In genomic region chr2:25422587-25423410, GRCm38 (mm10) we compare ENCODE assay signal across 9 mouse cellular contexts. TPM values are rescaled to one million over a fixed set of nuclear protein-coding genes. Genes with fewer than 3 reads are reported as not detected.
A peak's percentile ranks its signal among the peaks of the same experiment; 100 is the strongest.
DNase-seq lines count a peak whose midpoint lies in the region; ATAC-seq and TF ChIP-seq lines count a peak whose summit lies in the region.
"Had no signal": no experiment of that assay in that cellular context is flagged by ENCODE, and none has a peak within 500 bp of the region (broad histone marks: within the 10 kb centered on the region; RNA-seq: fewer than 3 reads in every experiment).

TSS of gene Fut7 (plus strand) at chr2:25423267.

- H3K27ac ChIP-seq in hindbrain, embryonic 12.5 days: no peak within 1 kb of the TSS
- no peak within 1 kb of the TSS for H3K27ac ChIP-seq in hindbrain, embryonic 11.5 days (ENCODE audit: low read depth, low read length)
- no peak within 1 kb of the TSS for H3K27ac ChIP-seq in CH12.LX (ENCODE audit: insufficient read depth, low read depth)
- H3K27ac ChIP-seq: hindbrain, embryonic 15.5 days had no signal

- no peak within 1 kb of the TSS for H3K4me2 ChIP-seq in hindbrain, embryonic 12.5 days (replicated peaks)
- no peak within 1 kb of the TSS for H3K4me2 ChIP-seq in hindbrain, embryonic 11.5 days (replicated peaks; ENCODE audit: low read depth, low read length)
- H3K4me2 ChIP-seq in CH12.LX (ENCODE audit: insufficient read depth, low read depth, poor library complexity, severe bottlenecking): peak within 1 kb of the TSS; percentile 30; the same call in 1 of the 2 replicates
- H3K4me2 ChIP-seq: hindbrain, embryonic 15.5 days had no signal

- no peak within 1 kb of the TSS for H3K4me3 ChIP-seq in hindbrain, embryonic 12.5 days
- H3K4me3 ChIP-seq in hindbrain, embryonic 11.5 days (ENCODE audit: low read depth, low read length): no peak within 1 kb of the TSS
- no peak within 1 kb of the TSS for H3K4me3 ChIP-seq in CH12.LX (replicated peaks in 1 of 3; ENCODE audit: low read depth in 2 of 3, low read length in 2 of 3, poor library complexity in 1 of 3)
- H3K4me3 ChIP-seq: hindbrain, embryonic 15.5 days had no signal

- no peaks in the 10 kb centered on the region for H3K79me2 ChIP-seq in CH12.LX (replicated peaks; ENCODE audit: control insufficient read depth, extremely low read depth, insufficient read depth, poor library complexity, severe bottlenecking)

- TF ChIP-seq POLR2A in CH12.LX (IDR thresholded peaks at IDR 0.05; ENCODE audit: low read depth, low read length): no peak

- 0 out of 2 replicates have a peak within 1 kb of the TSS, but pooled peaks have one; percentile 23 for H3K9ac ChIP-seq in hindbrain, embryonic 12.5 days
- H3K9ac ChIP-seq in hindbrain, embryonic 11.5 days (ENCODE audit: low read depth, low read length): no peak within 1 kb of the TSS
- no peak within 1 kb of the TSS for H3K9ac ChIP-seq in CH12.LX (ENCODE audit: insufficient read depth, low read depth)
- H3K9ac ChIP-seq: hindbrain, embryonic 15.5 days had no signal

- H3K4me1 ChIP-seq in hindbrain, embryonic 12.5 days: no peaks in the 10 kb centered on the region
- H3K4me1 ChIP-seq in hindbrain, embryonic 11.5 days (replicated peaks; ENCODE audit: control insufficient read depth, insufficient read depth, low read length): no peaks in the 10 kb centered on the region
- H3K4me1 ChIP-seq in CH12.LX (ENCODE audit: control insufficient read depth in 1 of 2, insufficient read depth in 2 of 2): peaks cover 24 to 63% of the 10 kb centered on the region in 2 experiments
- H3K4me1 ChIP-seq: hindbrain, embryonic 15.5 days had no signal

- TF ChIP-seq RAD21 in CH12.LX (IDR thresholded peaks at IDR 0.05; ENCODE audit: low read depth, low read length): no peak

- no peaks in the 10 kb centered on the region for H3K36me3 ChIP-seq in hindbrain, embryonic 12.5 days
- no peaks in the 10 kb centered on the region for H3K36me3 ChIP-seq in hindbrain, embryonic 11.5 days (ENCODE audit: control insufficient read depth, insufficient read depth, low read length)
- H3K36me3 ChIP-seq in CH12.LX (replicated peaks in 1 of 2; ENCODE audit: control insufficient read depth in 1 of 2, insufficient read depth in 1 of 2, low read length in 1 of 2): no peaks in the 10 kb centered on the region
- H3K36me3 ChIP-seq: hindbrain, embryonic 15.5 days had no signal

- ATAC-seq in hindbrain, embryonic 12.5 days (ENCODE audit: low FRiP score): no peak
- no peak for ATAC-seq in hindbrain, embryonic 11.5 days (ENCODE audit: low FRiP score)
- ATAC-seq in hematopoietic stem cell, adult 5-6 weeks (replicated peaks in 1 of 2; ENCODE audit: insufficient read depth in 1 of 2, low FRiP score in 2 of 2, low TSS enrichment in 1 of 2, low read depth in 1 of 2, poor library complexity in 2 of 2, severe bottlenecking in 2 of 2): peak; percentile 73 to 74

- no peak for DNase-seq in hindbrain, embryonic 11.5 days (ENCODE audit: low spot score)
- DNase-seq in CH12.LX (ENCODE audit: extremely low read depth): no peak
- DNase-seq in natural killer cell, adult 2 months (ENCODE audit: low spot score in 2 of 2): peak; percentile 50 to 57
- DNase-seq in embryo, embryonic 9.5 days (ENCODE audit: extremely low spot score): no peak
- DNase-seq in MN1 (ENCODE audit: low spot score): no peak

- TF ChIP-seq CTCF in CH12.LX (conservative IDR thresholded peaks at IDR 0.05 in 1 of 2, IDR thresholded peaks at IDR 0.05 in 1 of 2; ENCODE audit: low read depth in 2 of 2, low read length in 2 of 2): no peak

- no peaks in the 10 kb centered on the region for H3K9me3 ChIP-seq in hindbrain, embryonic 12.5 days (replicated peaks)
- H3K9me3 ChIP-seq in hindbrain, embryonic 11.5 days (ENCODE audit: control insufficient read depth, low read length): no peaks in the 10 kb centered on the region
- peaks cover 3% of the 10 kb centered on the region for H3K9me3 ChIP-seq in CH12.LX (replicated peaks; ENCODE audit: low read length)
- H3K9me3 ChIP-seq: hindbrain, embryonic 15.5 days had no signal

- in situ Hi-C loops in CH12.LX (cut with MboI; ENCODE audit: low pct_ligation_motif_present, low pct_unique_long_range_greater_than_20kb, low sequenced_read_pairs): loop anchor here (10.0 kb wide), 1 partner anchor 132 kb away; the partner anchor contains the start of gene Edf1

- dilution Hi-C loops in CH12.LX (cut with MboI; ENCODE audit: extremely low pct_ligation_motif_present, extremely low pct_unique_long_range_greater_than_20kb, low sequenced_read_pairs): no loop called here

- H3K27me3 ChIP-seq in hindbrain, embryonic 12.5 days: peaks cover 40% of the 10 kb centered on the region
- peaks cover 13% of the 10 kb centered on the region for H3K27me3 ChIP-seq in hindbrain, embryonic 11.5 days (ENCODE audit: control insufficient read depth, insufficient read depth, low read length)
- peaks cover 12% of the 10 kb centered on the region for H3K27me3 ChIP-seq in CH12.LX (replicated peaks)

- WGBS in hindbrain, embryonic 12.5 days: 72% methylated on average over 17 of the region's 17 CpGs
- WGBS in hindbrain, embryonic 11.5 days: 64% methylated on average over 17 of the region's 17 CpGs

- no peak for TF ChIP-seq EP300 in CH12.LX (IDR thresholded peaks at IDR 0.05; ENCODE audit: low read length)

TF ChIP-seq in CH12.LX, 34 proteins besides CTCF, POLR2A, EP300 and RAD21:
- TF ChIP-seq E2F4 (IDR thresholded peaks at IDR 0.05; ENCODE audit: insufficient replicate concordance, low read depth, low read length): no peak
- TF ChIP-seq RCOR1 (conservative IDR thresholded peaks at IDR 0.05; ENCODE audit: low read depth, low read length): no peak
- 0 out of 2 replicates have a peak, but pooled peaks have one; percentile 8 for TF ChIP-seq BHLHE40 (IDR thresholded peaks at IDR 0.05; ENCODE audit: low read depth, low read length)
- TF ChIP-seq USF1 (IDR thresholded peaks at IDR 0.05; ENCODE audit: low read depth, low read length): no peak

RNA-seq across cellular contexts. Expression of gene Fut7, which starts in this region (rescaled TPM):
- 0.53 TPM in 1 of 2 replicates, not detected in the other for polyA plus RNA-seq in hindbrain, embryonic 12.5 days (2016; fragmentation: Nextera tagmentation; extraction: Ambion mirVana)
- 0.11 TPM in 1 of 2 replicates, not detected in the other for polyA plus RNA-seq in hindbrain, embryonic 11.5 days (2014; fragmentation: Nextera tagmentation; extraction: Ambion mirVana)
- 0.17 and 0.25 TPM in 2 replicates for total RNA-seq in CH12.LX (2012; rRNA removed)
- total RNA-seq in CH12.LX (2014; rRNA removed): 0.17 and 0.51 TPM in 2 replicates
- polyA plus RNA-seq in CH12.LX (2012; ENCODE audit: insufficient read length, low read depth): 0.57 and 0.74 TPM in 2 replicates
- total RNA-seq in hematopoietic stem cell, adult 5-6 weeks (2017): 23.6 and 28.5 TPM in 2 replicates
- polyA plus RNA-seq: limb, embryonic 11.5 days had no signal

Comparison
In these comparisons a context has a peak if more than half of its experiments do, and no peak if none do; other contexts are left out.
1. RNA of gene Fut7 (total RNA-seq): 23.6 to 28.5 TPM in hematopoietic stem cell, adult 5-6 weeks; 0.17 to 0.51 TPM in CH12.LX; every median in the first group is over 10 times any median in the second.
2. ATAC-seq: peak in hematopoietic stem cell, adult 5-6 weeks (2 of 2); none in hindbrain, embryonic 12.5 days (single experiment) and hindbrain, embryonic 11.5 days (single experiment).
3. DNase-seq: peak in natural killer cell, adult 2 months (2 of 2); none in hindbrain, embryonic 11.5 days (single experiment), CH12.LX (single experiment), embryo, embryonic 9.5 days (single experiment) and MN1 (single experiment).